In genomic region chr8:105290554-105291314, GRCm38 (mm10) we compare ENCODE assay signal across 8 mouse cellular contexts. TPM values are rescaled to one million over a fixed set of nuclear protein-coding genes. Genes with fewer than 3 reads are reported as not detected.
DNase-seq lines count a peak whose midpoint lies in the region.

No protein-coding gene starts in this region.

- peak; percentile 87 for DNase-seq in WW6 (ENCODE audit: low read depth, low spot score)
- DNase-seq in cerebellum, postnatal 14 days, result peak; percentile 96 to 99
- peak; percentile 99 for DNase-seq in gastrocnemius, postnatal 10 days
- DNase-seq in hindlimb bud, embryonic 11.5 days (ENCODE audit: extremely low spot score, low read depth, low spot score), result peak; percentile 85
- peak; percentile 56 to 72 for DNase-seq in left cerebral cortex, postnatal 36 days (ENCODE audit: low spot score in 2 of 2)
- DNase-seq in midbrain, embryonic 10.5 days (ENCODE audit: low spot score), result peak; percentile 90
- DNase-seq in right cerebral cortex, postnatal 4 days, result peak; percentile 92
- DNase-seq in yolk sac, embryonic 10.5 days (ENCODE audit: low spot score), result peak; percentile 78

- WGBS in midbrain, embryonic 10.5 days, result 5% methylated on average over 31 of the region's 31 CpGs

- H3K27me3 ChIP-seq in midbrain, embryonic 10.5 days (ENCODE audit: low read depth, poor library complexity, severe bottlenecking), result peaks cover 34% of the 10 kb centered on the region

- peaks cover 1% of the 10 kb centered on the region; the same call in 1 of the 2 replicates for H3K36me3 ChIP-seq in midbrain, embryonic 10.5 days

- H3K9me3 ChIP-seq in midbrain, embryonic 10.5 days (replicated peaks), result no peaks in the 10 kb centered on the region

- peaks cover 42% of the 10 kb centered on the region for H3K4me1 ChIP-seq in midbrain, embryonic 10.5 days

- peak overlapping the region; percentile 63 for H3K4me3 ChIP-seq in midbrain, embryonic 10.5 days

- intact Hi-C loops in left cerebral cortex, postnatal 36 days (cut with DNase I), result no loop called here

- 0 out of 2 replicates have a peak overlapping the region, but pooled peaks have one; percentile 50 for H3K27ac ChIP-seq in midbrain, embryonic 10.5 days (replicated peaks)

RNA-seq across cellular contexts. Expression of gene 4931428F04Rik, which starts 1.1 kb away (rescaled TPM):
- total RNA-seq in gastrocnemius, postnatal 10 days (2021), result 1 to 10 TPM; 2.3 to 3.1 TPM
- 10 to 100 TPM; 24.2 to 27.1 TPM for total RNA-seq in left cerebral cortex, postnatal 36 days (2021)
- 26.4 and 36.8 TPM in 2 replicates for polyA plus RNA-seq in midbrain, embryonic 10.5 days (2016; fragmentation: Nextera tagmentation; extraction: Ambion mirVana)

RNA-seq across cellular contexts. Expression of gene Exoc3l, which starts 5.2 kb away (rescaled TPM):
- 1 to 10 TPM; 3.9 to 9.1 TPM for total RNA-seq in gastrocnemius, postnatal 10 days (2021)
- total RNA-seq in left cerebral cortex, postnatal 36 days (2021), result 1 to 10 TPM in 1 of 2 experiments, under 1 TPM in 1; 0.79 to 1.8 TPM
- polyA plus RNA-seq in midbrain, embryonic 10.5 days (2016; fragmentation: Nextera tagmentation; extraction: Ambion mirVana), result 10.2 and 11.4 TPM in 2 replicates

RNA-seq across cellular contexts. Expression of gene E2f4, which starts 6.7 kb away (rescaled TPM):
- 10 to 100 TPM; 18.7 to 22.3 TPM for total RNA-seq in gastrocnemius, postnatal 10 days (2021)
- total RNA-seq in left cerebral cortex, postnatal 36 days (2021), result 10 to 100 TPM; 32.4 to 33.7 TPM
- 117 and 124 TPM in 2 replicates for polyA plus RNA-seq in midbrain, embryonic 10.5 days (2016; fragmentation: Nextera tagmentation; extraction: Ambion mirVana)

RNA-seq across cellular contexts. Expression of gene Elmo3, which starts 14.7 kb away (rescaled TPM):
- under 1 TPM; 0.77 to 0.80 TPM for total RNA-seq in gastrocnemius, postnatal 10 days (2021)
- total RNA-seq in left cerebral cortex, postnatal 36 days (2021), result 1 to 10 TPM; 1.0 to 1.7 TPM
- 1.3 and 1.5 TPM in 2 replicates for polyA plus RNA-seq in midbrain, embryonic 10.5 days (2016; fragmentation: Nextera tagmentation; extraction: Ambion mirVana)

RNA-seq across cellular contexts. Expression of gene Nol3, which starts 14.8 kb away (rescaled TPM):
- 10 to 100 TPM; 22.3 to 22.8 TPM for total RNA-seq in gastrocnemius, postnatal 10 days (2021)
- total RNA-seq in left cerebral cortex, postnatal 36 days (2021), result 10 to 100 TPM in 1 of 2 experiments, 1 to 10 TPM in 1; 9.2 to 11.8 TPM
- 1.4 and 2.3 TPM in 2 replicates for polyA plus RNA-seq in midbrain, embryonic 10.5 days (2016; fragmentation: Nextera tagmentation; extraction: Ambion mirVana)

Comparison
In these comparisons a context has a peak if more than half of its experiments do, and no peak if none do; other contexts are left out.
1. Peak in every context shown above with its lines: DNase-seq, H3K4me3 ChIP-seq and H3K27ac ChIP-seq.
2. RNA of gene 4931428F04Rik, which starts 1.1 kb away (total RNA-seq): 24.2 to 27.1 TPM in left cerebral cortex, postnatal 36 days; 2.3 to 3.1 TPM in gastrocnemius, postnatal 10 days; every median in the first group is over 4 times any median in the second.